Comparison of ENCODE assay signal across 9 mouse cellular contexts in the genomic region with DNA sequence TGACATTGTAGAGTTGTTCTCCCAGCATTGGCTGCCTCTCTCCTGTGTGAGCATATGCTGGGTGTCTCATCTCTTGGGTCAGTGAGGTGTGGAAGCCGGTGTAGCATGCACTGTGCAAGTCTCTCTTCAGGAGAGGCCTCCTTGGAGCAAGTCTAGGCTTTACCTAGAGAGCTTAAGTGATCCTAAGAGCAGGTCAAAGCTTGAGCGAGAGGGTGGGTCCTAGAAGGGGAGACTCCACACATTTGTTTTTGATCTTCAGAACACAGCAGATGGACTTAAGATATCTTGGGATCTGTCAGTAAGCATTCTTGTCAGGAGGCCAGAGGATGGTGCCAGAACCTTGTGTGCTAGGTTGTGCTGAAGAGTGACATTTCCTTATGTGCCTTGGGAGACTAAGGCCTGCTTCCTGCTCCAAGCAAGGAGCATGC.
DNase-seq lines count a peak whose midpoint lies in the region; ATAC-seq and TF ChIP-seq lines count a peak whose summit lies in the region.
"Had no signal": no experiment of that assay in that cellular context is flagged by ENCODE, and none has a peak within 500 bp of the region (broad histone marks: within the 10 kb centered on the region; RNA-seq: fewer than 3 reads in every experiment).

No protein-coding gene starts in this region.

- H3K27ac ChIP-seq in limb, embryonic 14.5 days (replicated peaks; ENCODE audit: low read depth, low read length) = no peak overlapping the region
- no peak overlapping the region for H3K27ac ChIP-seq in limb, embryonic 10.5 days
- H3K27ac ChIP-seq in kidney, adult 2 months (ENCODE audit: insufficient read depth, low read depth, low read length) = peak overlapping the region; percentile 27; the same call in 1 of the 2 replicates
- H3K27ac ChIP-seq in hindbrain, embryonic 14.5 days = no peak overlapping the region
- H3K27ac ChIP-seq: heart, embryonic 13.5 days; macrophage had no signal

- no peaks in the 10 kb centered on the region for H3K36me3 ChIP-seq in limb, embryonic 14.5 days (ENCODE audit: control insufficient read depth, insufficient read depth, low read length)
- H3K36me3 ChIP-seq in limb, embryonic 10.5 days = no peaks in the 10 kb centered on the region
- H3K36me3 ChIP-seq in kidney, adult 2 months (ENCODE audit: control insufficient read depth, insufficient read depth, low read length) = no peaks in the 10 kb centered on the region
- no peaks in the 10 kb centered on the region for H3K36me3 ChIP-seq in hindbrain, embryonic 14.5 days (replicated peaks; ENCODE audit: control insufficient read depth, insufficient read depth)
- H3K36me3 ChIP-seq: heart, embryonic 13.5 days had no signal

- no peak overlapping the region for H3K4me2 ChIP-seq in limb, embryonic 14.5 days (replicated peaks; ENCODE audit: low read depth, low read length, severe bottlenecking)
- H3K4me2 ChIP-seq in hindbrain, embryonic 14.5 days (replicated peaks) = no peak overlapping the region
- H3K4me2 ChIP-seq: heart, embryonic 13.5 days had no signal

- 0 out of 2 replicates have a peak, but pooled peaks cover 5% of the 10 kb centered on the region for H3K4me1 ChIP-seq in limb, embryonic 14.5 days (ENCODE audit: control insufficient read depth, insufficient read depth, low read length)
- H3K4me1 ChIP-seq in limb, embryonic 10.5 days = 0 out of 2 replicates have a peak, but pooled peaks cover 3% of the 10 kb centered on the region
- peaks cover 15% of the 10 kb centered on the region; the same call in 1 of the 2 replicates for H3K4me1 ChIP-seq in kidney, adult 2 months (ENCODE audit: control insufficient read depth, insufficient read depth, low read length)
- no peaks in the 10 kb centered on the region for H3K4me1 ChIP-seq in hindbrain, embryonic 14.5 days (replicated peaks; ENCODE audit: control insufficient read depth, insufficient read depth, low read length)

- peak; percentile 34 for DNase-seq in limb, embryonic 14.5 days (ENCODE audit: low spot score)
- no peak for DNase-seq in limb, embryonic 10.5 days (ENCODE audit: low spot score)
- DNase-seq in cerebellum, adult 9-10 months = peak; percentile 85
- DNase-seq in kidney, adult 2 months = peak; percentile 70
- DNase-seq in lung, postnatal 4 days = peak; percentile 26 to 31
- no peak for DNase-seq in right cerebral cortex, adult 18-20 months
- DNase-seq in hindbrain, embryonic 14.5 days (ENCODE audit: low spot score) = no peak

- ATAC-seq in limb, embryonic 14.5 days (ENCODE audit: low FRiP score, low read depth) = no peak
- ATAC-seq in hindbrain, embryonic 14.5 days (ENCODE audit: low FRiP score) = no peak

- 75% methylated on average over 2 of the region's 2 CpGs for WGBS in limb, embryonic 14.5 days
- WGBS in limb, embryonic 10.5 days = 84% methylated on average over 2 of the region's 2 CpGs
- 57% methylated on average over 2 of the region's 2 CpGs for WGBS in kidney, adult 2 months
- WGBS in hindbrain, embryonic 14.5 days = 95% methylated on average over 2 of the region's 2 CpGs

- H3K9ac ChIP-seq in limb, embryonic 14.5 days (ENCODE audit: low read depth, low read length, severe bottlenecking) = no peak overlapping the region
- H3K9ac ChIP-seq in hindbrain, embryonic 14.5 days = no peak overlapping the region
- H3K9ac ChIP-seq: heart, embryonic 13.5 days had no signal

- H3K27me3 ChIP-seq in limb, embryonic 14.5 days (ENCODE audit: control insufficient read depth, insufficient read depth, low read length) = no peaks in the 10 kb centered on the region
- no peaks in the 10 kb centered on the region for H3K27me3 ChIP-seq in limb, embryonic 10.5 days (ENCODE audit: low read depth, poor library complexity, severe bottlenecking)
- no peaks in the 10 kb centered on the region for H3K27me3 ChIP-seq in kidney, adult 2 months (replicated peaks; ENCODE audit: control insufficient read depth, insufficient read depth, low read length)
- H3K27me3 ChIP-seq in hindbrain, embryonic 14.5 days (ENCODE audit: control insufficient read depth, insufficient read depth, low read length) = no peaks in the 10 kb centered on the region
- H3K27me3 ChIP-seq: heart, embryonic 13.5 days had no signal

- H3K4me3 ChIP-seq in limb, embryonic 14.5 days (replicated peaks; ENCODE audit: low read length) = no peak overlapping the region
- H3K4me3 ChIP-seq in limb, embryonic 10.5 days = no peak overlapping the region
- H3K4me3 ChIP-seq in kidney, adult 2 months (ENCODE audit: insufficient read depth, low read depth, low read length) = no peak overlapping the region
- no peak overlapping the region for H3K4me3 ChIP-seq in hindbrain, embryonic 14.5 days (replicated peaks; ENCODE audit: low read length)
- H3K4me3 ChIP-seq: heart, embryonic 13.5 days had no signal

- TF ChIP-seq CTCF in kidney, adult 2 months (conservative IDR thresholded peaks at IDR 0.05; ENCODE audit: insufficient read depth, insufficient read length, low read depth, low read length) = no peak

- no peak for TF ChIP-seq POLR2A in limb, embryonic 14.5 days (IDR thresholded peaks at IDR 0.05; ENCODE audit: borderline replicate concordance, extremely low read depth, insufficient read depth, insufficient read length)
- no peak for TF ChIP-seq POLR2A in kidney, adult 2 months (IDR thresholded peaks at IDR 0.05; ENCODE audit: low read depth, low read length)

- H3K9me3 ChIP-seq in limb, embryonic 14.5 days (ENCODE audit: control insufficient read depth, low read length) = no peaks in the 10 kb centered on the region
- no peaks in the 10 kb centered on the region for H3K9me3 ChIP-seq in limb, embryonic 10.5 days (replicated peaks)
- H3K9me3 ChIP-seq in hindbrain, embryonic 14.5 days (ENCODE audit: control insufficient read depth, low read length) = no peaks in the 10 kb centered on the region
- H3K9me3 ChIP-seq: heart, embryonic 13.5 days had no signal

Comparison
In these comparisons a context has a peak if more than half of its experiments do, and no peak if none do; other contexts are left out.
1. DNase-seq: peak in limb, embryonic 14.5 days (single experiment), cerebellum, adult 9-10 months (single experiment), kidney, adult 2 months (single experiment) and lung, postnatal 4 days (2 of 2); none in limb, embryonic 10.5 days (single experiment), right cerebral cortex, adult 18-20 months (single experiment) and hindbrain, embryonic 14.5 days (single experiment).